In the genomic region with DNA sequence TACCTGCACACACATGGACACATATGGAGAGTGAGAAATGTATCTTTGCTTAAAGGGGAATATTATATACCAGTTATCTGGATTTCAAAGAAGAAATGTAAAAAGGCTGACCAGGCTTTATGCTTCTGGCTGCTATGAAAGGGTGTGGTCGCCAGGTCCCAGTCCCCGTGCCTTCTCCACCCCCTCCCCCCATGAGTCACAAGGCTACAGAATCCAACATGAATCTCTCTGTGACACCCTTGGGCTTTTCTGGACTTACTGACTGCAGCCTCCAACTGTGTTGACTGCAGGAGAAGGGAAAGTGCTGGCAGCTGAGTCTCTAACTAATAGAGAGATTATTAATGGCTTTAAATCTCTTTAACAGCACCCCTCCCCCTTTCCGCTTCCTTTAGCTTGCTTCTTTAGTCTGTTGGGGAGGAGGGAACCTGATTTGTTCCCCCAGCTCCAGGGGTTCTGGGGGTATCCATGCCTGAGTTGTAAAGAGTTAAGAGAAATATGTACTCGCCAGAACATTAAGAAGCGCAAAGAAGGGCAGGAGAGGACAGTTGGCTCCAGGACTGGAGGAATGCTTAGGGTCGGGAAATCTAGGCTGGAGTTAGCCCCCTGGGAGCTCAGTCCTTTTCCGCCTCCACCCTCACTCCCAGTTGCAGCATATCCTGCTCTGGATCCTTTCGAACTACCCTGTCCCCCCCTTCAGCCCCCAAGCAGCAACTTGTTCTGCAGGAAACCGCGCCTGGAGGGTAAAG, we compare ENCODE assay signal across 8 mouse cellular contexts. TPM values are rescaled to one million over a fixed set of nuclear protein-coding genes. Genes with fewer than 3 reads are reported as not detected.
DNase-seq lines count a peak whose midpoint lies in the region; ATAC-seq lines count a peak whose summit lies in the region.

A gene (plus strand): TSS at position 614 of the 746 bp plus-strand sequence.

- no peaks in the 10 kb centered on the region for H3K4me1 ChIP-seq in forebrain, embryonic 16.5 days (replicated peaks; ENCODE audit: control insufficient read depth, insufficient read depth, low read length)
- 0 out of 2 replicates have a peak, but pooled peaks cover 9% of the 10 kb centered on the region for H3K4me1 ChIP-seq in limb, embryonic 12.5 days (replicated peaks)
- H3K4me1 ChIP-seq in midbrain, embryonic 14.5 days (ENCODE audit: control insufficient read depth, insufficient read depth, low read length): no peaks in the 10 kb centered on the region

- no peak within 1 kb of the TSS for H3K9ac ChIP-seq in forebrain, embryonic 16.5 days (replicated peaks; ENCODE audit: low read depth, low read length)
- no peak within 1 kb of the TSS for H3K9ac ChIP-seq in limb, embryonic 12.5 days (replicated peaks)
- no peak within 1 kb of the TSS for H3K9ac ChIP-seq in midbrain, embryonic 14.5 days (replicated peaks; ENCODE audit: low read length)

- no peaks in the 10 kb centered on the region for H3K9me3 ChIP-seq in forebrain, embryonic 16.5 days (ENCODE audit: control insufficient read depth, low read length)
- no peaks in the 10 kb centered on the region for H3K9me3 ChIP-seq in limb, embryonic 12.5 days
- H3K9me3 ChIP-seq in midbrain, embryonic 14.5 days (ENCODE audit: control insufficient read depth, low read length): no peaks in the 10 kb centered on the region

- H3K4me3 ChIP-seq in forebrain, embryonic 16.5 days (replicated peaks; ENCODE audit: low read length): no peak within 1 kb of the TSS
- no peak within 1 kb of the TSS; the same call in 1 of the 2 replicates for H3K4me3 ChIP-seq in limb, embryonic 12.5 days (replicated peaks)
- H3K4me3 ChIP-seq in midbrain, embryonic 14.5 days (replicated peaks; ENCODE audit: low read depth, low read length): 0 out of 2 replicates have a peak within 1 kb of the TSS, but pooled peaks have one; percentile 14

- peak in 1 of 2 experiments; percentile 54 for DNase-seq in adrenal gland, postnatal 36 days
- no peak for DNase-seq in midbrain, embryonic 14.5 days
- DNase-seq in frontal cortex, adult 2 months (ENCODE audit: extremely low spot score in 1 of 2, low spot score in 1 of 2): no peak
- no peak for DNase-seq in embryo, embryonic 11 days

- no peaks in the 10 kb centered on the region for H3K36me3 ChIP-seq in forebrain, embryonic 16.5 days (ENCODE audit: control insufficient read depth, insufficient read depth)
- H3K36me3 ChIP-seq in limb, embryonic 12.5 days: no peaks in the 10 kb centered on the region
- H3K36me3 ChIP-seq in midbrain, embryonic 14.5 days (ENCODE audit: control insufficient read depth, insufficient read depth, low read length): no peaks in the 10 kb centered on the region

- WGBS in forebrain, embryonic 16.5 days: 9% methylated on average over 10 of the region's 10 CpGs
- 5% methylated on average over 10 of the region's 10 CpGs for WGBS in limb, embryonic 12.5 days
- WGBS in midbrain, embryonic 14.5 days: 12% methylated on average over 10 of the region's 10 CpGs

- no peak within 1 kb of the TSS for H3K27ac ChIP-seq in forebrain, embryonic 16.5 days (ENCODE audit: low read length)
- H3K27ac ChIP-seq in limb, embryonic 12.5 days: no peak within 1 kb of the TSS
- no peak within 1 kb of the TSS for H3K27ac ChIP-seq in midbrain, embryonic 14.5 days (replicated peaks; ENCODE audit: low read depth, low read length)

- H3K4me2 ChIP-seq in forebrain, embryonic 16.5 days (ENCODE audit: low read length): 0 out of 2 replicates have a peak within 1 kb of the TSS, but pooled peaks have one; percentile 2
- H3K4me2 ChIP-seq in limb, embryonic 12.5 days: peak within 1 kb of the TSS; percentile 28; the same call in 1 of the 2 replicates
- H3K4me2 ChIP-seq in midbrain, embryonic 14.5 days (ENCODE audit: low read length): peak within 1 kb of the TSS; percentile 19; the same call in 1 of the 2 replicates

- peaks cover 35% of the 10 kb centered on the region for H3K27me3 ChIP-seq in forebrain, embryonic 16.5 days (replicated peaks; ENCODE audit: control insufficient read depth, insufficient read depth, low read length)
- peaks cover 77% of the 10 kb centered on the region for H3K27me3 ChIP-seq in limb, embryonic 12.5 days
- H3K27me3 ChIP-seq in midbrain, embryonic 14.5 days (ENCODE audit: control insufficient read depth, insufficient read depth, low read length): peaks cover 34% of the 10 kb centered on the region

- ATAC-seq in forebrain, embryonic 16.5 days: no peak
- ATAC-seq in hematopoietic stem cell, adult 5-6 weeks (replicated peaks in 1 of 2; ENCODE audit: insufficient read depth in 1 of 2, low FRiP score in 2 of 2, low TSS enrichment in 1 of 2, low read depth in 1 of 2, poor library complexity in 2 of 2, severe bottlenecking in 2 of 2): no peak
- ATAC-seq in limb, embryonic 12.5 days (ENCODE audit: insufficient number of reproducible peaks, insufficient read depth, low FRiP score, low TSS enrichment, low read depth): no peak
- no peak for ATAC-seq in midbrain, embryonic 14.5 days (ENCODE audit: low FRiP score, low TSS enrichment)
- ATAC-seq in megakaryocyte-erythroid progenitor cell, adult 5-6 weeks (replicated peaks; ENCODE audit: low FRiP score, low TSS enrichment, poor library complexity, severe bottlenecking): no peak

RNA-seq across cellular contexts. Expression of the gene that starts here (rescaled TPM):
- total RNA-seq in adrenal gland, postnatal 36 days (2021): 10 to 100 TPM; 30.9 to 39.7 TPM
- 1.3 and 1.8 TPM in 2 replicates for polyA plus RNA-seq in forebrain, embryonic 16.5 days (2015; fragmentation: Nextera tagmentation; extraction: Ambion mirVana)
- 14.1 and 30.8 TPM in 2 replicates for total RNA-seq in hematopoietic stem cell, adult 5-6 weeks (2017)
- 0.41 and 0.58 TPM in 2 replicates for polyA plus RNA-seq in limb, embryonic 12.5 days (2016; fragmentation: Nextera tagmentation; extraction: Ambion mirVana)
- polyA plus RNA-seq in midbrain, embryonic 14.5 days (2014; fragmentation: Nextera tagmentation; extraction: Ambion mirVana): 0.98 and 2.6 TPM in 2 replicates
- polyA plus RNA-seq in frontal cortex, adult 2 months (2012; rRNA removed): 4.6 and 5.1 TPM in 2 replicates
- 1.1 and 2.5 TPM in 2 replicates for total RNA-seq in megakaryocyte-erythroid progenitor cell, adult 5-6 weeks (2014; fragmentation: Nextera tagmentation)
- total RNA-seq in megakaryocyte-erythroid progenitor cell, adult 5-6 weeks (2017): 2.8 and 5.5 TPM in 2 replicates
